Mouse (Mus musculus): ENCODE measurements around the gene Hmgb3. TPM values are rescaled to one million over a fixed set of nuclear protein-coding genes. Genes with fewer than 3 reads are reported as not detected.

Hmgb3 gene
- 20.5 TPM for polyA plus RNA-seq (2017; shearing (Covaris generic))

GRCm38 (mm10) chrX:71555415-71556114 lies at the start of gene Hmgb3:
TSS of gene Hmgb3 (plus strand) at chrX:71555918.

Other genes with a start within 250 kb of the Hmgb3 start
- gene Mtmr1, start 191.2 kb upstream of the Hmgb3 start, polyA plus RNA-seq (2017; shearing (Covaris generic)), result 49.8 TPM
- gene Cd99l2, start 63.1 kb upstream of the Hmgb3 start, polyA plus RNA-seq (2017; shearing (Covaris generic)), result 17.4 TPM
- not detected for gene Gpr50, start 107.7 kb downstream of the Hmgb3 start, polyA plus RNA-seq (2017; shearing (Covaris generic))